Mouse (Mus musculus): Measurements from ENCODE around the gene Mroh8.

- TF ChIP-seq CTCF (IDR thresholded peaks at IDR 0.05; ENCODE audit: control insufficient read depth, insufficient read depth, insufficient replicate concordance, low read depth, low read length) (no peak), POLR2A (IDR thresholded peaks at IDR 0.05; ENCODE audit: control insufficient read depth, low read depth, low read length) (no peak)
These were observed 33.7 kb downstream of the Mroh8 start for GRCm38 (mm10) chr2:157245603-157246002.
